Mouse (Mus musculus): ENCODE data around the gene Ly6g5c. TPM values are rescaled to one million over a fixed set of nuclear protein-coding genes. Genes with fewer than 3 reads are reported as not detected.

Ly6g5c gene
- polyA plus RNA-seq, 1 experiment from 2014 or later: not detected

- no peak overlapping the region for H3K4me2 ChIP-seq (replicated peaks; ENCODE audit: low read depth, low read length)
- no peak for ATAC-seq
- 74% methylated on average over 3 of the region's 3 CpGs for WGBS
Observed at GRCm38 (mm10) chr17:35063466-35063865, 44.6 kb upstream of the Ly6g5c start.

GRCm38 (mm10) chr17:35064378-35064877 is 43.7 kb upstream of the Ly6g5c start:
- TF ChIP-seq CTCF (IDR thresholded peaks at IDR 0.05) (no peak), EP300 (IDR thresholded peaks at IDR 0.05) (no peak)

More at GRCm38 (mm10) chr17:35063466-35063865, 44.6 kb upstream of the Ly6g5c start:
- Histone ChIP-seq H3K36me3 (ENCODE audit: insufficient read depth, low read length) (peaks cover 7% of the 10 kb centered on the region; the same call in 1 of the 2 replicates), H3K9me3 (ENCODE audit: low read length) (no peaks in the 10 kb centered on the region), H3K4me1 (ENCODE audit: insufficient read depth, low read depth, low read length) (peaks cover 12% of the 10 kb centered on the region), H3K27ac (ENCODE audit: low read length) (peak overlapping the region; percentile 83; the same call in 1 of the 2 replicates), H3K9ac (replicated peaks; ENCODE audit: low read depth) (no peak overlapping the region), H3K4me3 (ENCODE audit: low read depth, low read length) (no peak overlapping the region), H3K27me3 (replicated peaks; ENCODE audit: insufficient read depth, low read length) (0 out of 2 replicates have a peak, but pooled peaks cover 3% of the 10 kb centered on the region)
- TF ChIP-seq EP300 (IDR thresholded peaks at IDR 0.05) (no peak), CTCF (IDR thresholded peaks at IDR 0.05) (no peak)
- DNase-seq (ENCODE audit: low spot score): no peak

GRCm38 (mm10) chr17:35064951-35065947 is 42.8 kb upstream of the Ly6g5c start, which contains the start of gene Ly6g6c:
Gene Ly6g6c, plus strand, starts transcription at chr17:35065388.
- H3K27ac ChIP-seq (ENCODE audit: low read length): peak within 1 kb of the TSS; percentile 83
- 4% methylated on average over 48 of the region's 48 CpGs for WGBS
- H3K4me2 ChIP-seq (replicated peaks; ENCODE audit: low read depth, low read length): peak within 1 kb of the TSS; percentile 70
- ATAC-seq: peak; percentile 90
- H3K27me3 ChIP-seq (replicated peaks; ENCODE audit: insufficient read depth, low read length): 0 out of 2 replicates have a peak, but pooled peaks cover 3% of the 10 kb centered on the region
- H3K9ac ChIP-seq (replicated peaks; ENCODE audit: low read depth): peak within 1 kb of the TSS; percentile 29; the same call in 1 of the 2 replicates
- H3K36me3 ChIP-seq (ENCODE audit: insufficient read depth, low read length): peaks cover 7% of the 10 kb centered on the region; the same call in 1 of the 2 replicates
- H3K4me3 ChIP-seq (ENCODE audit: low read depth, low read length): peak within 1 kb of the TSS; percentile 39
- H3K4me1 ChIP-seq (ENCODE audit: insufficient read depth, low read depth, low read length): peaks cover 8% of the 10 kb centered on the region
- no peak for TF ChIP-seq EP300 (IDR thresholded peaks at IDR 0.05)
- TF ChIP-seq CTCF (IDR thresholded peaks at IDR 0.05): peak; percentile 40
- no peaks in the 10 kb centered on the region for H3K9me3 ChIP-seq (ENCODE audit: low read length)
- peak; percentile 95 for DNase-seq (ENCODE audit: low spot score)

More at GRCm38 (mm10) chr17:35064378-35064877, 43.7 kb upstream of the Ly6g5c start:
- peak; percentile 27 for ATAC-seq
- no peaks in the 10 kb centered on the region for H3K9me3 ChIP-seq (ENCODE audit: low read length)
- DNase-seq (ENCODE audit: low spot score): no peak
- H3K27me3 ChIP-seq (replicated peaks; ENCODE audit: insufficient read depth, low read length): 0 out of 2 replicates have a peak, but pooled peaks cover 3% of the 10 kb centered on the region
- H3K4me3 ChIP-seq (ENCODE audit: low read depth, low read length): peak overlapping the region; percentile 39
- peaks cover 12% of the 10 kb centered on the region for H3K4me1 ChIP-seq (ENCODE audit: insufficient read depth, low read depth, low read length)
- peak overlapping the region; percentile 83 for H3K27ac ChIP-seq (ENCODE audit: low read length)
- peaks cover 7% of the 10 kb centered on the region; the same call in 1 of the 2 replicates for H3K36me3 ChIP-seq (ENCODE audit: insufficient read depth, low read length)
- peak overlapping the region; percentile 70 for H3K4me2 ChIP-seq (replicated peaks; ENCODE audit: low read depth, low read length)
- H3K9ac ChIP-seq (replicated peaks; ENCODE audit: low read depth): no peak overlapping the region; the same call in 1 of the 2 replicates
- 24% methylated on average over 10 of the region's 10 CpGs for WGBS

- 55% methylated on average over 10 of the region's 10 CpGs for WGBS
- Histone ChIP-seq H3K27ac (ENCODE audit: low read length) (peak within 1 kb of the TSS; percentile 83), H3K4me2 (replicated peaks; ENCODE audit: low read depth, low read length) (peak within 1 kb of the TSS; percentile 70), H3K4me3 (ENCODE audit: low read depth, low read length) (peak within 1 kb of the TSS; percentile 39), H3K9me3 (ENCODE audit: low read length) (no peaks in the 10 kb centered on the region), H3K36me3 (ENCODE audit: insufficient read depth, low read length) (peaks cover 7% of the 10 kb centered on the region; the same call in 1 of the 2 replicates), H3K9ac (replicated peaks; ENCODE audit: low read depth) (peak within 1 kb of the TSS; percentile 29; the same call in 1 of the 2 replicates), H3K27me3 (replicated peaks; ENCODE audit: insufficient read depth, low read length) (0 out of 2 replicates have a peak, but pooled peaks cover 3% of the 10 kb centered on the region), H3K4me1 (ENCODE audit: insufficient read depth, low read depth, low read length) (peaks cover 6% of the 10 kb centered on the region; the same call in 1 of the 2 replicates)
- TF ChIP-seq EP300 (IDR thresholded peaks at IDR 0.05) (no peak), CTCF (IDR thresholded peaks at IDR 0.05) (no peak)
- DNase-seq (ENCODE audit: low spot score) (no peak), ATAC-seq (no peak)
Observed at GRCm38 (mm10) chr17:35066084-35066483, 42.0 kb upstream of the Ly6g5c start, which contains the start of gene Mpig6b. Gene Mpig6b, minus strand, starts transcription at chr17:35066184.

- Histone ChIP-seq H3K36me3 (ENCODE audit: insufficient read depth, low read length) (no peaks in the 10 kb centered on the region), H3K4me1 (ENCODE audit: insufficient read depth, low read depth, low read length) (peaks cover 6% of the 10 kb centered on the region; the same call in 1 of the 2 replicates), H3K4me2 (replicated peaks; ENCODE audit: low read depth, low read length) (no peak overlapping the region), H3K9ac (replicated peaks; ENCODE audit: low read depth) (no peak overlapping the region), H3K4me3 (ENCODE audit: low read depth, low read length) (no peak overlapping the region), H3K27me3 (replicated peaks; ENCODE audit: insufficient read depth, low read length) (0 out of 2 replicates have a peak, but pooled peaks cover 3% of the 10 kb centered on the region), H3K27ac (ENCODE audit: low read length) (no peak overlapping the region), H3K9me3 (ENCODE audit: low read length) (no peaks in the 10 kb centered on the region)
- WGBS: 54% methylated on average over 17 of the region's 17 CpGs
- peak; percentile 29 for ATAC-seq
- no peak for TF ChIP-seq CTCF (IDR thresholded peaks at IDR 0.05)
- peak; percentile 54; the same call in 1 of the 2 replicates for TF ChIP-seq EP300 (IDR thresholded peaks at IDR 0.05)
- DNase-seq (ENCODE audit: low spot score): peak; percentile 67
Observed at GRCm38 (mm10) chr17:35068213-35068914, 39.7 kb upstream of the Ly6g5c start.

Measured in lung, postnatal 0 days (tissue).